Mouse (Mus musculus) embryonic facial prominence, embryonic 10.5 days (tissue): Measurements from ENCODE around the gene Vmn1r233. TPM values are rescaled to one million over a fixed set of nuclear protein-coding genes. Genes with fewer than 3 reads are reported as not detected.

Source experiments
- DNase-seq: peaks from one replicate; pipeline ENCODE4 v3.0.0-alpha.2; 2017; ENCODE audit warnings: low spot score
- H3K27ac ChIP-seq: fragments of 300-500 bp; sonication (generic); replicated peaks from 2 replicates; pipeline ENCODE4 v1.5.1; 2016; ENCODE audit warnings: mild to moderate bottlenecking
- H3K27me3 ChIP-seq: fragments of 300-500 bp; sonication (generic); replicated peaks from 2 replicates; pipeline ENCODE4 v1.6.1; 2016; ENCODE audit warnings: low read depth, mild to moderate bottlenecking; ENCODE audit not compliant: poor library complexity, severe bottlenecking
- H3K36me3 ChIP-seq: fragments of 300-500 bp; sonication (generic); replicated peaks from 2 replicates; pipeline ENCODE4 v1.6.1; 2016; ENCODE audit warnings: mild to moderate bottlenecking, moderate library complexity
- H3K4me1 ChIP-seq: fragments of 300-500 bp; sonication (generic); 2 replicates; pipeline ENCODE4 v1.6.1; 2016
- H3K4me3 ChIP-seq: fragments of 300-500 bp; sonication (generic); 2 replicates; pipeline ENCODE4 v1.5.1; 2016; ENCODE audit warnings: mild to moderate bottlenecking, moderate library complexity
- H3K9me3 ChIP-seq: fragments of 300-500 bp; sonication (generic); 2 replicates; pipeline ENCODE4 v1.6.1; 2016; ENCODE audit warnings: mild to moderate bottlenecking
- WGBS: fragments of 180-500 bp; shearing (Covaris S2); methylation state at CpG from one replicate; pipeline ENCODE4 v1.1.7; 2016; 5-methylcytosine and 5-hydroxymethylcytosine counted together
- polyA plus RNA-seq: library from polyadenylated mRNA; unstranded; fragments of >200 nt; fragmentation: Nextera tagmentation; extraction: Ambion mirVana; gene quantifications from 2 replicates; pipeline ENCODE4 v1.2.1, GENCODE M21; 2016

Gene Vmn1r233
- polyA plus RNA-seq, 1 experiment from 2014 or later, result not detected

- H3K4me3 ChIP-seq, result peak overlapping the region; percentile 82
- H3K27me3 ChIP-seq, result no peaks in the 10 kb centered on the region
- WGBS, result 53% methylated on average over 3 of the region's 3 CpGs
- peaks cover 21% of the 10 kb centered on the region for H3K4me1 ChIP-seq
- no peaks in the 10 kb centered on the region for H3K36me3 ChIP-seq
- peak overlapping the region; percentile 94 for H3K27ac ChIP-seq
- no peak for DNase-seq
- H3K9me3 ChIP-seq, result no peaks in the 10 kb centered on the region
Measured at GRCm38 (mm10) chr17:20944226-20944625, 52.0 kb downstream of the Vmn1r233 start.

Other genes with a start within 250 kb of the Vmn1r233 start
- gene Vmn1r228, start 210.3 kb downstream of the Vmn1r233 start, polyA plus RNA-seq, result not detected in 2 replicates
- gene Vmn1r229, start 184.9 kb downstream of the Vmn1r233 start, polyA plus RNA-seq, result 0.01 TPM in 1 of 2 replicates, not detected in the other
- gene Vmn1r230, start 156.0 kb downstream of the Vmn1r233 start, polyA plus RNA-seq, result not detected in 2 replicates
- gene Vmn1r231, start 91.4 kb downstream of the Vmn1r233 start, polyA plus RNA-seq, result not detected in 2 replicates
- not detected in 2 replicates for gene Vmn1r232, start 76.8 kb downstream of the Vmn1r233 start, polyA plus RNA-seq
- 440 and 446 TPM in 2 replicates for gene Ppp2r1a, start 51.2 kb downstream of the Vmn1r233 start, polyA plus RNA-seq
- gene Zfp160, start 12.4 kb upstream of the Vmn1r233 start, polyA plus RNA-seq, result 18.0 and 18.1 TPM in 2 replicates
- gene Vmn1r234, start 229.6 kb upstream of the Vmn1r233 start, polyA plus RNA-seq, result not detected in 2 replicates